Mouse (Mus musculus): Measurements from ENCODE around the gene Pgpep1l. TPM values are rescaled to one million over a fixed set of nuclear protein-coding genes. Genes with fewer than 3 reads are reported as not detected.

Pgpep1l gene
- polyA plus RNA-seq, 1 experiment from 2014 or later, result not detected

DNA sequence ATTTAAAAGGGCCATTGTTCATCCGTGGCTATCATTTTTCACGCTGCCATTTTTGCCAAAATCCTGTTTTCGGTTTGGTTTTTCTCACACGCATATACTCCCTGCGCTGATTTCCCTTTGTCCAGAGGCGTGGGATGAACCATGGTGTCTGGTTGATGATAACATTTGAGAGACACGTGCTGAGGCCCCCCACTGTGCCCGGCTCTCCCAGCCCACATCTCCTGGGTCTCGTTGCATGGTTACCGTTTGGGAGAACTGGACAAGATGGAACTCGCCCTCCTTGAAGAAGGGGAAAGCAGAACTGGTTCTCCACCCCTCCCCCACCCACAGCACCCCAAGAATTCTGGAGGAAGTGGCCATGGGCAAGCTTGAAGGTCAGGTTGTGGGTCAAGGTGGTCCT is 37.0 kb downstream of the Pgpep1l start:
- Histone ChIP-seq H3K27ac (replicated peaks) (no peak overlapping the region), H3K9me3 (replicated peaks) (no peaks in the 10 kb centered on the region), H3K4me1 (peaks cover 21% of the 10 kb centered on the region), H3K4me2 (no peak overlapping the region), H3K27me3 (replicated peaks) (no peaks in the 10 kb centered on the region), H3K9ac (replicated peaks) (no peak overlapping the region), H3K4me3 (replicated peaks) (no peak overlapping the region), H3K36me3 (peaks cover 25% of the 10 kb centered on the region)
- ATAC-seq (ENCODE audit: low FRiP score), result no peak
- WGBS, result 78% methylated on average over 11 of the region's 11 CpGs

DNA sequence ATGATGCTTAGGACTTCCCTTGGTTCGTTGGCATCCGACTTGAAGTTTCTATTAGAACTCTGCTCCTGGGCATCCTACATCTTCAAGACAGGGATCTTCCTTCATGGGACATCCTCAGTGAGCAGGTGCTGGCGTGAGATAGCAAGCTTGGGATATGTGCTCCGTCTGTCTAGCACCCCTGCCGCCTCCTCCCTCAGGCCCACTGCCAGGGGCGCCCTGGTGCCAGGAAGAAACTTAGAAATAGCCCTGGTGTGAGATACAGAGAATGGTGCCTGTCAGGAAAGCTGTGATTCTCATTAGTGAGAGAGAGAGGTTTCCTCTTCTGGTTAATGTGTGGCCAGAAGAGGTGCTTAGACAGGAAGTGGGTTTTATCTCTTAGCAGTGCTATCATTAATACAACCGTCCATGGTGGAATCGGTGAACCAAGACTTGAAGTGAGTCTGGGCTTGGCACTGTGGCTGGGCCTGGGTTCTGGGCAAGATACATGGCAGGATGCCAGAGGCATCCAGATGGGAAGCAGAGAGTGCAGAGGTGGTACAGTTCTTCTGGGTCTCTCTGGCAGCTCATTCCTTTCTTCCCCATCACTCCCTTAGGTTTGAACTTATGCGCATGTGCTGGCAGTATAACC is 38.5 kb downstream of the Pgpep1l start:
- H3K36me3 ChIP-seq, result peaks cover 19% of the 10 kb centered on the region

DNA sequence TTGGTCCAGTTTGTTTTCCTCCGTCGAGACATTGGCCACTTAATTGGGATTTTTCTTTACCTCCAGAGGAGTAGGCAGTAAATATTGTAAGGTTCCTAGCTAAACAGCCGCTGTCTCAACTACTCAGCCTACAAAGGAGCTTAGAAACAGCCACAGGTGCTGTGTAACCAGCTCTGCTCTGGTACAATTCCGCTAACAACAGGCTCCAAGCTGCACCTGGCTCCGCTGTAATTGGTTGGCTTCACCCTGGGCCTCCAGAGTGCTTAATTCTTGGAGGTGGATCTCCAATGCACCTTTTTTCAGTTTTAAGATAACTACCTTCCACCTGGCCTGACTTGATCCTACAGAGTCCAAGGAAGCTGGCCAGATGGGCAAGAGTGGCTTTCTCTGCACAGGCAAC is 40.0 kb downstream of the Pgpep1l start:
- Histone ChIP-seq H3K4me3 (replicated peaks) (no peak overlapping the region), H3K27ac (replicated peaks) (0 out of 2 replicates have a peak overlapping the region, but pooled peaks have one; percentile 49), H3K36me3 (peaks cover 29% of the 10 kb centered on the region), H3K27me3 (replicated peaks) (no peaks in the 10 kb centered on the region), H3K9me3 (replicated peaks) (no peaks in the 10 kb centered on the region), H3K4me1 (peaks cover 21% of the 10 kb centered on the region), H3K4me2 (no peak overlapping the region), H3K9ac (replicated peaks) (no peak overlapping the region)
- ATAC-seq (ENCODE audit: low FRiP score), result no peak
- WGBS, result 93% methylated on average over 5 of the region's 5 CpGs

More for the DNA sequence above, 38.5 kb downstream of the Pgpep1l start:
- H3K9me3 ChIP-seq (replicated peaks), result no peaks in the 10 kb centered on the region
- H3K4me1 ChIP-seq, result peaks cover 21% of the 10 kb centered on the region
- ATAC-seq (ENCODE audit: low FRiP score), result no peak
- H3K4me2 ChIP-seq, result no peak overlapping the region
- no peak overlapping the region for H3K9ac ChIP-seq (replicated peaks)
- 89% methylated on average over 9 of the region's 9 CpGs for WGBS
- H3K27ac ChIP-seq (replicated peaks), result no peak overlapping the region
- H3K27me3 ChIP-seq (replicated peaks), result no peaks in the 10 kb centered on the region
- H3K4me3 ChIP-seq (replicated peaks), result no peak overlapping the region

DNA sequence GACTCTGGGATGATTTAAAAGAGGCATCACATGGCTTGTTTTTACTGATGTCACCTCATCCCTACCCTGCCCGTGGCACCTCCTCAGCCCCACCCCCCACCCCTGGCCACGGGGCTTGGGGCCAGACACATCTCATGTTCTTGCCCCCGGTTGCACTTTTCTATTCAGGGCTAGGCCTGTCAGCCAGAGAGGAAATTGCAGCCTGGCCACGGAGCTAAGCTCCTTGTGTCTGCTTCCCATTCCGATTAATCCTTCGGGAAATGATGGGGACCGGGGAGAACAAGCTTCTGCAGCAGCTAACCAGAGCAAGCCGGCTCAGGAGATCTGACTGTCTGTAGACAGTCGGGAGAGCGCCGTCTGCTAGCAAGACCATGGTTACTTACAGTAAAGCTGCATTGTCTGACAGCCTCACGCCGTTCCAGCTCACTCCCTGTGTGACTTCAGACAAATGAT is 40.7 kb downstream of the Pgpep1l start:
- H3K4me3 ChIP-seq (replicated peaks), result no peak overlapping the region
- H3K36me3 ChIP-seq, result peaks cover 35% of the 10 kb centered on the region
- H3K4me1 ChIP-seq, result peaks cover 18% of the 10 kb centered on the region
- peak; percentile 65 for ATAC-seq (ENCODE audit: low FRiP score)
- 50% methylated on average over 13 of the region's 13 CpGs for WGBS
- no peak overlapping the region for H3K4me2 ChIP-seq
- no peaks in the 10 kb centered on the region for H3K27me3 ChIP-seq (replicated peaks)
- H3K27ac ChIP-seq (replicated peaks), result peak overlapping the region; percentile 49
- H3K9ac ChIP-seq (replicated peaks), result no peak overlapping the region
- no peaks in the 10 kb centered on the region for H3K9me3 ChIP-seq (replicated peaks)

DNA sequence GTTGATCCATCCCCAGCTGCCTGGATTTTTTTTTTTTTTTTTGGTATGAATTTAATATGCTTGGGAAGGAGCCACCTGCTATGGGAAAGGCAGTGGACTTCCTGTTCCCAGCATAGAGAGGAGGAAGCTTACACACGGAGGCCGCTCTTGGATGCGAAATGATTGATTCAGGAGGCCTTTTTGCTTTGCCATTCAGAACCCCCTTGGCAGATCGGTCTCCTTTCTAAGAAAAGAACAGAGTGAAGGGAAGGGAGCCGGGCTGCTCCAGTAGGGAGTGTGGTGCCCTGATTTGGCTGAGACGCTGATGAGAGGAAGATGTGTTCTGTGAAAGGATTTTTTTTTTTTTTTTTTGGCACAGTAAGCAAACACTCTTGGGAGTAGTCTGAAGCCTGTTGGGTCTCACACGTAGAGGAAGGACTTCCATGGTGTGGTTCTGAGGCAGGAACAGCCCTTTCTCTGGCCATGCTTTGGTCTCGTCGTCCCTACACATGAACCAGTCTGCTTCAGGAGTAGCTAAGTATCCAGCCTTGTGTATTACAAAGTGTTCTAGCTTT is 42.3 kb downstream of the Pgpep1l start:
- peaks cover 16% of the 10 kb centered on the region for H3K4me1 ChIP-seq
- no peak overlapping the region for H3K4me3 ChIP-seq (replicated peaks)
- no peak for ATAC-seq (ENCODE audit: low FRiP score)
- 70% methylated on average over 9 of the region's 9 CpGs for WGBS
- H3K27me3 ChIP-seq (replicated peaks), result no peaks in the 10 kb centered on the region
- peaks cover 43% of the 10 kb centered on the region for H3K36me3 ChIP-seq
- H3K9ac ChIP-seq (replicated peaks), result no peak overlapping the region
- no peak overlapping the region for H3K4me2 ChIP-seq
- no peaks in the 10 kb centered on the region for H3K9me3 ChIP-seq (replicated peaks)
- H3K27ac ChIP-seq (replicated peaks), result no peak overlapping the region

DNA sequence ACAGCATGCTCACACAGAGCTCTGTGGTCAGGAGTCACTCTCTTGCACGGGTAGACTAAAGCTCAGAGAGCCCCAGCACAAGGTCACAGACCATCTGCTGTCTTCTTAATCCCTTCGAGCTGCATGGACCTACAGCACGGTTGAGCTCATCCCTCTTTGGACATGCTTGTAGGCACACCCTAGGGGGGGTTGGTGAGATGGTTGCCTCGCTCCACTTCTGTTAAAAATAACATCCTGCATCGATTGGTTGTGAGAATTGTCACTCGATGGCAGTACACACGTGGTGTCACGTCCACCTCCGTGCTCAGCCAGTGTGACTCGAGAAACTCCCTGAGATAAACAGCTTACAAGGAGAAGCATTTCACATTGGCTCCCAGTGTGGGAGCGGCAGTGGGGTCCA is 45.2 kb downstream of the Pgpep1l start:
- peaks cover 54% of the 10 kb centered on the region for H3K36me3 ChIP-seq
- 95% methylated on average over 11 of the region's 11 CpGs for WGBS

DNA sequence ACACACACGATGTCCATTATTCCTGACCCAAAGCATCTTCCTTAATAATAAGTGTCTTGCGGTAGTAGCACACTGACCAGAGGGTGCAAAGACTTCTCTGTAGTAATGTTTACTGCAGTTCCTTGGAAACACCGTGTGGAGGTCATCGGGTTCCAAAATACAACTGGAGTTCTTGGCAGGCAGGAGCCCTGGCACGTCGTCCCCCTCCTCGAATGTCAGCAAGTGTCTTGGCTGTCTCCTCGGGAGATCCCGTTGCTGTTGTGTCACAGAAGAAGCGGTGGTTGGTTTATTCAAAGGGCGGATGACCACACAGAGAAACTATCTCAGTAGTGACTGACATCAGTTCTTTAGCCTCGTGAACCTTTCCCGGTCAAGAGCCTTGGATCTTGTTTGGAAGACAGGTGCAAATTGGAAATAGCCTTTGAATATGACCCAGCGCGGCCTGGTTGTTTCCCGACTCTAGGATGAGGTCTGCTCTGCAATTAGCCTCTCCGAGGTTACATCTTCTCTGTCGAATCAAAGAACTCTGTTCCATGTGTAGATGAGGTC is 48.4 kb downstream of the Pgpep1l start:
- Histone ChIP-seq H3K36me3 (peaks cover 72% of the 10 kb centered on the region), H3K9me3 (replicated peaks) (no peaks in the 10 kb centered on the region), H3K4me1 (no peaks in the 10 kb centered on the region), H3K4me2 (no peak overlapping the region), H3K9ac (replicated peaks) (no peak overlapping the region), H3K27me3 (replicated peaks) (no peaks in the 10 kb centered on the region), H3K27ac (replicated peaks) (no peak overlapping the region), H3K4me3 (replicated peaks) (no peak overlapping the region)
- WGBS, result 89% methylated on average over 18 of the region's 18 CpGs
- no peak for ATAC-seq (ENCODE audit: low FRiP score)

More for the DNA sequence above, 45.2 kb downstream of the Pgpep1l start:
- no peak for ATAC-seq (ENCODE audit: low FRiP score)
- Histone ChIP-seq H3K27me3 (replicated peaks) (no peaks in the 10 kb centered on the region), H3K4me2 (no peak overlapping the region), H3K4me3 (replicated peaks) (no peak overlapping the region), H3K9ac (replicated peaks) (no peak overlapping the region), H3K4me1 (peaks cover 14% of the 10 kb centered on the region), H3K9me3 (replicated peaks) (no peaks in the 10 kb centered on the region), H3K27ac (replicated peaks) (no peak overlapping the region)

DNA sequence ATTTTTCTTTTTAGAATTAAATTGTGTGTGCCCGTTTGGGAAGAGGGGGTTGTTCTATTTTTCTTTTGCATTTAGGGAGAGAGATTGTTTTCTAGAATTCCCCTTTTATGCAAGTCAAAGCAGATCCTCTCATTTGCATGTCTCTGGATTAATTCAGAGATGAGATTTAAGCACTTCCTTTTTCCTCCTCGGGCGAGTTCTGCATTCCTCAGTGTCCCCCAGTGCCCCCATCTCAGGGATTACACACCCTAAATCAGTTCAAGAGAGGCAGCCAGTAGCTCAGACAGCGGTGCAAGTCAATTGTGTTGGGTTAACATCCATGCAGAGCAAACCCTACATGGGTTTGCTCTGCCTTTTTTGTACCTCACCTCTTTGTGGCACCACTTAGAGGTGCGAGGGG is 50.2 kb downstream of the Pgpep1l start:
- no peak overlapping the region for H3K4me2 ChIP-seq
- WGBS, result 71% methylated on average over 5 of the region's 5 CpGs
- H3K27ac ChIP-seq (replicated peaks), result no peak overlapping the region
- no peak for ATAC-seq (ENCODE audit: low FRiP score)
- no peaks in the 10 kb centered on the region for H3K9me3 ChIP-seq (replicated peaks)
- H3K36me3 ChIP-seq, result peaks cover 77% of the 10 kb centered on the region
- H3K4me3 ChIP-seq (replicated peaks), result no peak overlapping the region
- no peak overlapping the region for H3K9ac ChIP-seq (replicated peaks)
- H3K27me3 ChIP-seq (replicated peaks), result no peaks in the 10 kb centered on the region
- no peaks in the 10 kb centered on the region for H3K4me1 ChIP-seq

DNA sequence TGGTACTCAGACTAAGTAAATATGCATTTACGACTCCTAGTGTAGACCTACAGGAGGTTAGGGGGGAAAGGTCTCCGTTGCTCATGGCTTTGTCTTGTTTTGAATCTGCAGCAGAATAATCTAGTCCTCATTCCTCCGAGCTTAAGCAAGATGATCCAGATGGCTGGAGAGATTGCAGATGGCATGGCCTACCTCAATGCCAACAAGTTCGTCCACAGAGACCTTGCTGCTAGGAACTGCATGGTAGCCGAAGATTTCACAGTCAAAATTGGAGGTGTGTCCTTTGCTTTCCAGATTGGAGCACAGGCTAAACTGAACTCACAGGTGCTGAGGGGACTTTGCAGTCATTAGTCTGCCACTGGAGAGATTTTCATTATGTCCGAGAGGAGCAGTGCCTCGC is 52.1 kb downstream of the Pgpep1l start:
- H3K36me3 ChIP-seq, result peaks cover 79% of the 10 kb centered on the region
- ATAC-seq (ENCODE audit: low FRiP score), result no peak
- no peaks in the 10 kb centered on the region for H3K9me3 ChIP-seq (replicated peaks)
- no peaks in the 10 kb centered on the region for H3K27me3 ChIP-seq (replicated peaks)
- no peak overlapping the region for H3K4me3 ChIP-seq (replicated peaks)
- no peak overlapping the region for H3K27ac ChIP-seq (replicated peaks)
- no peak overlapping the region for H3K4me2 ChIP-seq
- WGBS, result 89% methylated on average over 7 of the region's 7 CpGs
- H3K9ac ChIP-seq (replicated peaks), result no peak overlapping the region
- no peaks in the 10 kb centered on the region for H3K4me1 ChIP-seq

DNA sequence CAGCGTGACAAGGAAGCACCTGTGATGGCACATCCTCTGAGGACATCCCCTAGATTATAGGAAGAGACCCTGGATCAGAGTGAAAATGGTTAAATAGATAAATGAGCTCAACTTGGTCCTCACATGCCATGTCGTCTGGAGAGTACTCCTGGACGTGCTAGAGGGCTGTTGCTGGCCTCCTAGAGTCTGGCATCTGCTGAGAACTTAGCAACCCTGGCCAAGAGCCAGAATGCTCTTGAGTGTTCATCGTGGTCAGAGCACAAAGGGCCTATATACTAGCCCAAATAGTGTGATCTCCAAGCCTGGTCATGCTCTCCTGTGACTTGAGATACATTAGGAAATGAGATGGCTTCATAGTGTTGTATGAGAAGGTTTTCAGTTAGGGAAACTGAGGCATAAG is 53.6 kb downstream of the Pgpep1l start:
- Histone ChIP-seq H3K27me3 (replicated peaks) (no peaks in the 10 kb centered on the region), H3K4me1 (no peaks in the 10 kb centered on the region), H3K4me3 (replicated peaks) (no peak overlapping the region), H3K9ac (replicated peaks) (no peak overlapping the region), H3K9me3 (replicated peaks) (no peaks in the 10 kb centered on the region), H3K4me2 (no peak overlapping the region), H3K36me3 (peaks cover 76% of the 10 kb centered on the region), H3K27ac (replicated peaks) (no peak overlapping the region)
- WGBS, result 59% methylated on average over 4 of the region's 4 CpGs
- no peak for ATAC-seq (ENCODE audit: low FRiP score)

DNA sequence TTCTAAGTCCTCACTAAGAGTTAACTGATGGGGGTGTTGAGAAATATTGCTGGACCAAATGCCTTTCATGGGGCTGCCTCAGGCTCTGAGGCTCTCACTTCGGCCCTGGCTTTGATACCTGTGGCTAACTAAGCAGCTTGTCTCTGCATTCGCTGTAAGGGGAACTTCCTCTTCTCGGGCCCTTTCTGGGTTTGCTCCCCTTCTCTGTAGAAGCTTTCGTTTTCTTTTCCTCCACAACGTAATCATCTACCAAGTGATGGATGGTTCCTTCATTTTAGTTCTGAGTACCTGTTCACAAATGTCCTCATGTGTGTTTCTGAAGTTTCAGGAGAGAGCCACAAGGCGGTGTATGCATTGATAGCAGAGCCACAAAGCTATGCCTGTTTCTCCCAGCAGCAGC is 55.0 kb downstream of the Pgpep1l start:
- H3K9me3 ChIP-seq (replicated peaks), result no peaks in the 10 kb centered on the region
- 96% methylated on average over 6 of the region's 6 CpGs for WGBS

DNA sequence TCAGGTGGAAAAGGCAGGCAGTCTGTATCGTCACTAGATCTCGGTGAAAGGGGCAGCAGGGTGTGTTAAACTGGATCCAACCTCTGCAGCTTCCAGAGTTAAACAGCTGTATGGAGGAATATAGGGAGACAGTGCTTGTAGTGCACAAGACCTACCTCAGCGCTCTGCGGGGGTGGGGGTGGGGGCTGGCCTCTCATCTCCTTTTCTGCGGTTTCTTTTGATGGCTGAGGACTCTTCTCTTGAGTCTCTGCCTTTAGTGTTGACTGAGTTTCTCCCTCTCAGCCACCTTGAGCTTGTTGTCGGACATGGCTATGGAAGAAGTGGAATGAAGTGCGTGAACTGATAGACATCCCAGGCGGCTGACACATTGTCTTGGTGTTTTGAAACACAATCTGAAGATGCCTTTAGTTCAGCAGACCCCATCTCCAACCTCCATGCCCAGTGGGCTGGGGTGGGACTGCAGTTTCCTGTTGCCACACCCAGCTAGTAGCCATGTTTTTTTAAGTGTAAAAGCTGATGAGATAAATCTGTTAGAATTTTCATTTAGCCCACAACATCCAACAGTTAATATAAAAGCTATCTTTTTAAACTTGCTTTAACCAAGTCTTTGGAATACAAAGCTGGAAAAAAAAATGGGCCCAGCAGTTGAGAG is 58.1 kb downstream of the Pgpep1l start:
- WGBS, result 96% methylated on average over 8 of the region's 8 CpGs
- no peak for ATAC-seq (ENCODE audit: low FRiP score)
- no peak overlapping the region for H3K4me2 ChIP-seq
- no peak overlapping the region for H3K4me3 ChIP-seq (replicated peaks)
- H3K36me3 ChIP-seq, result peaks cover 63% of the 10 kb centered on the region
- H3K4me1 ChIP-seq, result no peaks in the 10 kb centered on the region
- no peak overlapping the region for H3K9ac ChIP-seq (replicated peaks)
- H3K27me3 ChIP-seq (replicated peaks), result no peaks in the 10 kb centered on the region
- H3K9me3 ChIP-seq (replicated peaks), result no peaks in the 10 kb centered on the region
- no peak overlapping the region for H3K27ac ChIP-seq (replicated peaks)

More for the DNA sequence above, 55.0 kb downstream of the Pgpep1l start:
- Histone ChIP-seq H3K4me2 (no peak overlapping the region), H3K27me3 (replicated peaks) (no peaks in the 10 kb centered on the region), H3K27ac (replicated peaks) (no peak overlapping the region), H3K4me1 (no peaks in the 10 kb centered on the region), H3K36me3 (peaks cover 69% of the 10 kb centered on the region), H3K4me3 (replicated peaks) (no peak overlapping the region), H3K9ac (replicated peaks) (no peak overlapping the region)
- ATAC-seq (ENCODE audit: low FRiP score), result no peak

Data from neural tube, embryonic 15.5 days (tissue).